Mouse (Mus musculus): ENCODE data around the gene Nfil3. TPM values are rescaled to one million over a fixed set of nuclear protein-coding genes. Genes with fewer than 3 reads are reported as not detected.

Gene Nfil3
- total RNA-seq, 2 experiments from 2014 or later, result 12.2 to 13.8 TPM

Other genes with a start within 250 kb of the Nfil3 start
- 10 to 100 TPM; 92.6 to 92.9 TPM for gene Auh, start 51.4 kb downstream of the Nfil3 start, total RNA-seq (2021)

Data from left cerebral cortex, postnatal 14 days (tissue).